7 mouse cellular contexts compared by ENCODE assay signal in genomic region chr8:119909944-119910546, GRCm38 (mm10). TPM values are rescaled to one million over a fixed set of nuclear protein-coding genes. Genes with fewer than 3 reads are reported as not detected.
DNase-seq lines count a peak whose midpoint lies in the region; ATAC-seq and TF ChIP-seq lines count a peak whose summit lies in the region.

Usp10 (plus strand) TSS chr8:119910360.

- H3K4me1 ChIP-seq in testis, adult 2 months (ENCODE audit: control insufficient read depth, insufficient read depth, low read length): peaks cover 4% of the 10 kb centered on the region
- peaks cover 14% of the 10 kb centered on the region for H3K4me1 ChIP-seq in brown adipose tissue, adult 24 weeks (ENCODE audit: control insufficient read depth, insufficient read depth, insufficient read length, low read length)
- H3K4me1 ChIP-seq in midbrain, embryonic 11.5 days (ENCODE audit: control insufficient read depth, insufficient read depth, low read length): peaks cover 32% of the 10 kb centered on the region

- 12% methylated on average over 13 of the region's 13 CpGs for WGBS in large intestine, adult 2 months
- 29% methylated on average over 13 of the region's 13 CpGs for whole genome bisulfite sequencing in midbrain, embryonic 11.5 days

- TF ChIP-seq POLR2A in testis, adult 2 months (IDR thresholded peaks at IDR 0.05; ENCODE audit: control insufficient read depth, low read depth, low read length): no peak

- H3K27ac ChIP-seq in testis, adult 2 months (ENCODE audit: control insufficient read depth, insufficient read depth, low read depth, low read length): peak within 1 kb of the TSS; percentile 94
- peak within 1 kb of the TSS; percentile 87 for H3K27ac ChIP-seq in brown adipose tissue, adult 24 weeks (replicated peaks; ENCODE audit: low read depth, low read length)
- peak within 1 kb of the TSS; percentile 85 for H3K27ac ChIP-seq in midbrain, embryonic 11.5 days (ENCODE audit: low read depth, low read length)

- peak within 1 kb of the TSS; percentile 88 for H3K4me2 ChIP-seq in midbrain, embryonic 11.5 days

- H3K36me3 ChIP-seq in testis, adult 2 months (ENCODE audit: control insufficient read depth, insufficient read depth, low read length): no peaks in the 10 kb centered on the region
- H3K36me3 ChIP-seq in midbrain, embryonic 11.5 days (ENCODE audit: control insufficient read depth, insufficient read depth, low read length): no peaks in the 10 kb centered on the region

- H3K27me3 ChIP-seq in testis, adult 2 months (ENCODE audit: control insufficient read depth, insufficient read depth, low read length): no peaks in the 10 kb centered on the region
- no peaks in the 10 kb centered on the region for H3K27me3 ChIP-seq in midbrain, embryonic 11.5 days (ENCODE audit: control insufficient read depth, insufficient read depth, low read length)

- peak within 1 kb of the TSS; percentile 93 for H3K4me3 ChIP-seq in testis, adult 2 months (ENCODE audit: control insufficient read depth, low read depth, low read length)
- H3K4me3 ChIP-seq in brown adipose tissue, adult 24 weeks (ENCODE audit: insufficient read depth, low read depth, low read length): peak within 1 kb of the TSS; percentile 94
- peak within 1 kb of the TSS; percentile 88 for H3K4me3 ChIP-seq in midbrain, embryonic 11.5 days (ENCODE audit: low read depth, low read length)

- no peaks in the 10 kb centered on the region for H3K9me3 ChIP-seq in midbrain, embryonic 11.5 days (ENCODE audit: control insufficient read depth, low read length)

- 0 out of 2 replicates have a peak, but pooled peaks have one; percentile 2 for ATAC-seq in midbrain, embryonic 11.5 days (ENCODE audit: low FRiP score)

- H3K9ac ChIP-seq in midbrain, embryonic 11.5 days (ENCODE audit: low read length): peak within 1 kb of the TSS; percentile 96

- no peak for DNase-seq in testis, postnatal 14 days (ENCODE audit: low spot score)
- DNase-seq in gastrocnemius, postnatal 4 days (ENCODE audit: low spot score in 2 of 2): no peak
- DNase-seq in large intestine, adult 2 months (ENCODE audit: low read depth, low spot score): no peak
- no peak for DNase-seq in midbrain, embryonic 11.5 days (ENCODE audit: low spot score, missing footprints)
- no peak for DNase-seq in thymus, postnatal 4 days

- TF ChIP-seq CTCF in testis, adult 2 months (IDR thresholded peaks at IDR 0.05; ENCODE audit: control insufficient read depth, insufficient read depth, insufficient replicate concordance, low read depth, low read length): no peak

RNA-seq across cellular contexts. Expression of gene Usp10, which starts in this region (rescaled TPM):
- 19.9 and 21.5 TPM in 2 replicates for polyA plus RNA-seq in testis, adult 2 months (2012; rRNA removed)
- polyA plus RNA-seq in brown adipose tissue, adult 24 weeks (2012; ENCODE audit: insufficient read depth, insufficient read length, missing spikeins): 40.9 and 46.6 TPM in 2 replicates
- total RNA-seq in gastrocnemius, postnatal 4 days (2021): 10 to 100 TPM; 70.5 to 75.0 TPM
- polyA plus RNA-seq in large intestine, adult 2 months (2012; rRNA removed): 96.9 and 104 TPM in 2 replicates
- polyA plus RNA-seq in midbrain, embryonic 11.5 days (2014; fragmentation: Nextera tagmentation; extraction: Ambion mirVana): 150 and 152 TPM in 2 replicates
